Mouse (Mus musculus): ENCODE results near the gene Zmynd8.

Gene Zmynd8

DNA sequence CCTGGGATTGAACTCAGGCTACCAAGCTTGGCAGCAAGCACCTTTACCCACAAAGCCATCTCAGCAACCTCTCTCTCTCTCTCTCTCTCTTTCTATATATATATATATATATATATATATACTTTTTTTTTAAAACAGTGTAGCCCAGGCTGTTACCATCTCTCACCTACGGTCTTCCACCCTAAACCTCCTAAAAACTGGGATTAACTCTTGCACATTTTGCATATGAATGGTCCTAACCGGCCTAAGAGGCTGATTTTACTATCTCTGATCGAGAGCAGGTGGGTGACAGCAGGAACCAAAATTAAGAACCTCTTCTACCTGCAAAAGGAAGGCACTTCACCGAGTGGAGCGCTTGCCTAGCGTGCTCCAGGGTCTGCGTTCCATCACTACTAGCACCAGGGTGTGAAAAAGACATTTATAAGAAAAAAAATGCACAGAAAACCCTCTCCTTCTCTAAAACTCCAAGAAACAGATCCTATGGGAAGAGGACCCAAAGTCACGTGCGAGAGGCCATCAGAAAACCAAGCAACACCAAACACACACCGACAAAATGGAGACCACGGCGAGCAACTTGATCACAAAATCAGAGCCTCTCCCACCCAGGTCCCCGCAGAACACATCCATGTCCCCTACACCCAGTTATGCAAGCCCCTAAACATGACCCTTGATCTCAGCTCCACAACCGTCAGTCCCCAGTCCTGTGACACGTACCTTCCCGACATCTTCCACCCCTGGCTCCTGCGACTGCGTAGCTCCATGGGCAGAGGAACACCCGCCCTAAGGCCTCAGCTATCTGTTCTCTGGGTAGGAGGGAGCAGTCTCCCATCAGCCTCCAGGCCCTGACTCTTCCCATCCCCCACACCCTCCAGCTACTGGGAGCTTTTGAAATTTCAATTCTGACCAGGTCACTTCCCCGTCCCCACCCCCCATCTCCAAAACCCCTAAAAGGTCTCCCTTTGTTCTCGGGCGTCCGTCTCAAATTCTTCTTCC is at the start of gene Zmynd8:
TSS of gene Zmynd8 (minus strand) at position 815 of the 993 bp plus-strand sequence.
- no peak for DNase-seq (ENCODE audit: low read depth)

DNA sequence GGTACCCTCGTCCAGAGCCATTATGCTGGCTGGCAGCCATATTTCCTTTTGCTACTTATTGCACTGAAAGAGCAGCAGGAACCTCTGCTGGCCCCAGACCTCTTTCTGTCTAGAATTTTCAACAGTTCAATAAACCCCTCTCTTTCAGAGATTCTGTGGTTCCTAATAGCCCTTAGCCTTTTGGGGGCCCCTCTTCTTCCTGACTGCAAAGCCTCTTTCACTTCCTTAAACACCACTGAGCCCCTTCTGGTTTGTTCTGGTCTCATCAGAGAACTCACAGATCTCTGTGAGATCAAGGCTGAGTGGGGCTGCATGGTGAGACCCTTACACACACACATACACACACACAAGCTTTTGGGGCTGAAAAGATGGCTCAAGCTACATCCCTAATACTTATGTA is 49.2 kb upstream of the Zmynd8 start:
- no peak for DNase-seq (ENCODE audit: low read depth)

DNA sequence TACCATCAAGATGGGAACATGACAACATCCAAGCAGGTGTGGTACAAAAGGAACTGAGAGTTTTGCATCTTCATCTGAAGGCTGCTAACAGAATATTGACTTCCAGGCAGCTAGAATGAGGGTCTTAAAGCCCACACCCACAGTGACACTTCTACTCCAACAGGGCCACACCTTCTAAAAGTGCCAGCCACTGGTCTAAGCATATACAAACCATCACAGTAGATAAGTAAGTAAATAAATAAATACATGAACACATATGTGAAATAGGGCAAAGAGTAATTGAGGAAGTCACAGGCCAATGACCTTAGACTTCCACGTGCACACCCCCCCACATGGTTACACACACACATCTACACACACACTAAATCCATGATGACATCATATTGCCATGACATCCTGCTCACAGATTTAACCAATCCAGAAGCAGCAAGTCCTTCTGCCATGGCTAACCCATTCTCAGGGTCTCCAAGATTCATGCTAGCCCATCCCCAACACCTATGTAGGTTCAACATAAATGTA is 47.3 kb upstream of the Zmynd8 start:
- no peak for DNase-seq (ENCODE audit: low read depth)

DNA sequence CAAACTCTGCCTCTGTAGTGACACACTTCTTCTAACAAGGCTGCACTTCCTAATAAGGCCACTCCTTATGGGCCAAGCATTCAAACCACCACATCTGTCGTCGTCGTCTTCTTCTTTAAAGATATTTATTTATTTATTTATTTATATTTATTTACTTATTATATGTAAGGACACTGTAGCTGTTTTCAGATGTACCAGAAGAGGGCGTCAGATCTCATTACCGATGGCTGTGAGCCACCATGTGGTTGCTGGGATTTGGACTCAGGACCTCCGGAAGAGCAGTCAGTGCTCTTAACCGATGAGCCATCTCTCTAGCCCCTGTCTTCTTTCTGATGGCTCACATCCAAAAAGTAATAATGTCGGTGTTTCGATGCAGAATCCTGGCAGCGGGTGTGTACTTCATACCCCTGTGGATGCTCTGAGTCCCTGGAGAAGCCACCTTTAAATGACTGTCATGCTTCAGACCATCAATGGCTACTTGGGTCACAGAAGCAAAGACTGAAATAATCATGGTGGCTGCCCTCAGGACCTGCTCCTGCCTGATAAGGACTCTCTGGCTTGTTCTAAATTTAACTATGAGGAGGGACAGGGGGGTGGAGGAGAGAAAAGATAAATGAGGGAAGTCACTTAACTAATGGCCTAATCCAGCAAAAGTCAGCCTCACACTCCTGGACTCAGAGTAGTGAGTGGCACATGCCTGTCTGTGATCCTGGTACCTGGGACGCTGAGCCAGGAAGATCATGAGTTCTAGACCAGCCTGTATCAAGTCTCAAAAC is 45.9 kb upstream of the Zmynd8 start:
- no peak for DNase-seq (ENCODE audit: low read depth)

DNA sequence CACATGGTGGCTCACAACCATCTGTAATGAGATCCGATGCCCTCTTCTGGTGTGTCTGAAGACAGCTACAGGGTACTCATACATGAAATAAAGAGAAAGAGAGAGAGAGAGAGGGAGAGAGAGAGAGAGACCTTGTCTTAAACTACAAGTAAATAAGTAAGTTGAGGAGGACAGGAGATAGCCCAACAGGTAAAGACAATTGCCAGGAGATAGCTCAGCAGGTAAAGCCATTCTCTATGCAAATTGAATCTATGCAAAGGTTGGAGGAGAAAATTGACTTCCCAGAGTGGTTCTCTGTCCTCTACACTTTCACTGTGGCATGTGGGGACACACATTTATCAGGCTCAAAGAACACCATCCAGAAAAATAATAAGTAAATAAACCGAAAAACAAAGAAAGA is 44.3 kb upstream of the Zmynd8 start:
- no peak for DNase-seq (ENCODE audit: low read depth)

DNA sequence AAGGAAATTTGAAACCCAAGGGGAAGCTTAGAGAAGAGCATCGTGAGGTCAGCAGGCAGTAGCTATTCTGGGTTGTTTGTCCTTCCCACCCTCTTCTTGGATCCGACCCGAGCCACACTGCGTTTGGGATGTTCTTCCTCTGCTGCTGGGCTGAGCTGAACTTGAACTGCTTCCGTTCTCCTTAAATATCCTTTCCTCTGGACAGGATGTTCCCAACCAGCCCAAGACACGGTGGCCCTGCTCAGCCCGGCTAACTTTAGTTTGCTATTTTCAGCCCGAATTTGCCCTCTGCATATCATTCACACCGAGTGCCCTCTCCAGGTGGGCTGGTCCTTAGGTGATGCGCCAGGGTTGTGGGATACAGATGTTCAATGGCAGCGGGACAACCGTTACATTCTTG is 37.3 kb upstream of the Zmynd8 start:
- DNase-seq (ENCODE audit: low read depth), result no peak

DNA sequence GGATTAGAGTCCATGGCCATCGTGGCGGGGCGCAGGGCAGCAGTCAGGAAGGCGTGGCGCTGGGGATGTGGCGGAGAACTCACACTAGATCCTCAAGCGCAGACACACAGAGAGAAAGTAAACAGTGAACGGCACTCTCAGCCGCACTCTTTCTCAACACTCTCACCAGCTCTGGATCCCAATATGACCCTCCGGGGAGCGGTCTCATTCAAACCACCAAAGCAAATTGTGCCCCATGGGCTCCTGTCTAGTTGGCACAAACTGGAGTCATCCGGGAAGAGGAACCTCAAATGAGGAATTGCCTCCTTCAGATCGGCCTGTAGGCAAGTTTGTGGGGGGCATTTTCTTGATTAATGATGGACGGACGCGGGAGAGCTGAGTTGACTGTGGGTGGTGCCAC is 28.9 kb upstream of the Zmynd8 start:
- no peak for DNase-seq (ENCODE audit: low read depth)

DNA sequence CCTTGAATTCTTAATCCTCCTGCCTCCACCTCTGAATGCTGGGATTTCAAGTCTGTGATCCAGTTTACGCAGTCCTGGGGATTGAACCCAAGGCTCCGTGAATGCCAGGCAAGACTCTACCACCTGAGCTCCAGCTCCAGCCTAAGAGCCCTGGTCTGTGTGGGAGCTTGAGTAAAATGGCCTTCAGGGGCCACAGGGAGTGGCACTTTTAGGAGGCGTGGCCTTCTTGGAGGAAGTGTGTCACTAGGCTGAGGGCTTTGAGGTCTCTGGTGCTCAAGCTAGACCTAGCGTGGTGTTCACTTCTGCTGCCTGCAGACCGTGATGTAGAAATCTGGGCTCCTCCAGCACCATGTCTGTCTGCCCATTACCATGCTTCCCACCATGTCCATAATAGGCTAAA is 27.4 kb upstream of the Zmynd8 start:
- DNase-seq (ENCODE audit: low read depth), result no peak

DNA sequence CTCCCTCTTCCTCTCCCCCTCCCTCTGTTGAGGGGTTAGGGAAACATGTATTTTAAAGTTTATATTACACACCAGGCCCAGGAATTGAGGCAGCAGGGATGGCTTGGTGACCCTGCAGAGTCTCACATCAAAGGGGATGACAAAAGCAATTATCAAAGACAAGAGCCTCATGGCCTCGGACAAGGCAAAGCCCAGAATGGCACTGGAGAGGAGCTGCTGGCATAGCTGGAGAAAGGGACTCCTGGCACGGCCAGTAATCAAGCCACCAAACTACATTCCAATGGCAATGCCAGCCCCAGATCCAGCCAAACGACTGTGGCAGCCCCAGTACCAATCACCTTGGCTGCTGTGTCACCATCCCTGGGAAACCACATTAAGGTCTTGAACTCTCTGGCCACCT is 26.3 kb upstream of the Zmynd8 start:
- DNase-seq (ENCODE audit: low read depth), result no peak

DNA sequence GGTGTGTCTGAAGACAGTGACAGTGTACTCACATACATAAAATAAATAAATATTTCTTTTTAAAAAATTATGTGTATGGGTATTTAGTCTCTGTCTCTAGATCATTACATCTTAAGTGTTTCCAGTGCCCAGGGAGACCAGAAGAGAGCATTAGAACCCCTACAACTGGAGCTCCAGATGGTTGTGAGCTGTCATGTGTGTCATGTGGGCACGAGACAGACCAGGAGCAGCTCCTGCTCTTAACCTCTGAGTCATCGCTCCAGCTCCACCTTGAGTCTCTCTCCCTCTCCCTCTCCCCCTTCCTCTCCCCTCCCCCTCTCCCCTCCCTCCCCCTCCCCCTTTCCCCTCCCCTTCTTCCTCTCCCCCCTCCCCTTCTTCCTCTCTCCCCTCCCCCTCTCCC is 25.9 kb upstream of the Zmynd8 start:
- no peak for DNase-seq (ENCODE audit: low read depth)

DNA sequence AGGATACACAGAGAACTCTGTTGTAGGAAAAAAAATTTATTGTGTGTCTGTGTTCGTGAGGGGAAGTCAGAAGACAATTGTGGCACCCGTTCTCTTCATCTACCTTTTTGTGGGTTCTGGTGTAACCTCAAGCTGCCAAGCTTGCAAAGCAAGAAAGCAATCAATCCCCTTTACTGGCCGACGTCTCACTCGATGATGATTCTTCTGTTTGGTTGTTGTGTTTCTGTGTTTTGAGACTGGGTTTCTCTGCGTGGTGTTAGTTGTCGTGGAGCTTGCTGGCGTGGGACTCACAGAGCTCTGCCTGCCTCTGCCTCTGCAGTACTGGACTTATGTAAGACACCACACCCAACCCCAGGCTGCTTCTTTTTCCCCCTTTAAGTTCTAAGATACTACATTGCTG is 24.9 kb upstream of the Zmynd8 start:
- DNase-seq (ENCODE audit: low read depth), result no peak

DNA sequence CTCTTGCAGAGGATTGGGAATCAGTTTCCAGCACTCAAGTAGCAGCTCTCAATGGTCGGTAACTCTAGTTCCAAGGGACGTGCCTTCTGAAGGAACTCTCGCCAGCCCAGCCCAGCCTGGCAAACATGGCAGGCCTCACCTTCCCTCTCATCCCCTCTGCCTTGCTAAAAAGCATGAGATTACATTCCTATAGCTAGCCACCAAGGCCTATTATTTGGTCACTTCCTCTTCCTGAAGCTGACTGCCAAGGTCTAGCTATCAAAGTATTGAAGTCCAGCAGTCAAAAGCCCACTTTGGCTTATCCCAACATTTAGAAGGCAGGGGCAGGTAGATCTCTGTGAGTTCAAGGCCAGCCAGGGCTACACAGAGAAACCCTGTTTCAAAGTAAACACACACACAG is 24.2 kb upstream of the Zmynd8 start:
- DNase-seq (ENCODE audit: low read depth), result no peak

DNA sequence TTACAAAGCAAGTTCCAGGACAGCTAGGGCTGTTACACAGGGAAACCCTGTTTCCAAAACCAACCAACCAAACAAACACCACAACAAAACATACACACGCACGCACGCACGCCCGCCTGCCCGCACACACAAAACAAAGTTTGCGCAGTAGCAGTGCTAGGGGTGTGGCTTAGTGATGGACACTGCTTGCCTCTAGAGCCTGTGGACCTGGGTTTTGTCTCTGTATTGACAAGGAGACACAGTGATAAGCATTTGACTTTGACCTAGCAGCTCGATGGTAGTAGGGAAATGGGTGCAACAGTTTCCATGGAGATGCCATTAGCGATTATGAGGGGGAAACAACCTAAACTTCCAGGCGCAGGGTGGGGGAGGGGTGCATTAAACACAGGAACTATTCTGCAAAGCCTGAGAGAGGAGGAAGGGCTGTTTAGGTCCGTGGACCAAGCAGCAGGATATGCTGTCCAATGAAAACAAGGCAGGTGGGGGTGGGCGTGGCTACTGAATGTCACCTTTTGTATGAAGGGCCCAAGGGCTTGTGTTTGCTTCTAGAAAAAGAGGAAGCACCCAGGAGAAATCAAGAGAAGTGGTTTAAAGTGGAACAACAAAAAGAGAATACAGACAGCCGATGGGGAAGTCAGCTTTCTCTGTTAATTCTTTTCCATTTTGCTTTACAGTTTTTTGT is 23.4 kb upstream of the Zmynd8 start:
- DNase-seq (ENCODE audit: low read depth), result no peak

DNA sequence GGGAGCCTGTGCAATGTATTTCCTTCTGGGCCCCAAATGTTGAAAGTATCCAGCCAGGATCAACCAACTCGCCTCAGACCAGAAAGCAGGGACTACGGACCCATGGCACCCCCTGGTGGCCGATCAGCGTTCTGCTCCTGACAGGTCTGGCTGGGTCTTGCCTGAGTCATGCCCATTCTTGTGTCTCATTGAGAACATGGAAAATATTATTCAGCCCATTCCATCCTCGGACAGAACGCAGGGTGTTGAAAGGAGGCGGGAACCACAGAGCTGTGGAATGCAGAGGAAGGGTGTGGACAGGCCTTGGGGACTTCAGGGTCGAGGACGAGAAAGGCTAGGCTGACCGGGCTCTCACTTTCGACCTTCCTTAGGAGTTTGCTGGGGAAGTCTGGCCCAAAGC is 15.5 kb upstream of the Zmynd8 start:
- DNase-seq (ENCODE audit: low read depth), result peak; percentile 98

DNA sequence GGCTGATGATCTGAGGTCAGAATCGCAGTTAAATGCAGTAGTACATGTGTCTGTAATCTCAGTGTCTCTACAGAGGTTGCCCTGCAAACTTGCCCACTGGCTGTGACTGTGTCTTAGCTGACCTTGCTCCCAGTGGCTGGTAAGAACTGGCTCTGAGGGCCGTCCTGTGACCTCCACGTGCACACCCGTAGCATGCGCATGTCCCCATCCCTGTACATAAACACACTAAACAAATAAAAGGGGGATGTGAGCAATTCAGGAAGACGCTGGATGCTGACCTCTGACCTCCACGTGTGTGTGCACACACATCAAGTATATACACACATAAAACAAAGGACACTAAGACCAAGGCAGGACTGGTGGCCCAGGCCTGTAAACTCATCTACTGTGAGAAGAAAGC is 14.3 kb upstream of the Zmynd8 start:
- DNase-seq (ENCODE audit: low read depth), result no peak

DNA sequence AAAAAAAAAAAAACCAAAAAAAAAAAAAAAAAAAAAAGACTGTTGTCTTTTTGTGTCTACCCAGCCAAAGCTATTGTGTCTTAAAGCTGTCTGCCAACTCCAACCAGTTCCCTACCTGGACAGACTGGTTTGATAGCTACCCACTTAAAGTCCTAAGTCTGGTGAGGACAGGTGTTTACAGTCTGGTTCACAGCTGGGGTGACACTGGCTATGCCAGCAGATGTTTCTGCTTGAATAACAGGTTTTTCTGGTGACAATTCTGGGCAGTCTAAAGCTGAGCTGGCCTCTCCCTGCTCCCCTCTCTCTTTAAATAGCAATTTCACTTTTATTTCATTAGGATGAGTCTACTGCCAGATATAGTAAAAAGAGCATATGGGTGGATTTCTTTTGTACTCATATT is 10.9 kb upstream of the Zmynd8 start:
- DNase-seq (ENCODE audit: low read depth), result no peak

DNA sequence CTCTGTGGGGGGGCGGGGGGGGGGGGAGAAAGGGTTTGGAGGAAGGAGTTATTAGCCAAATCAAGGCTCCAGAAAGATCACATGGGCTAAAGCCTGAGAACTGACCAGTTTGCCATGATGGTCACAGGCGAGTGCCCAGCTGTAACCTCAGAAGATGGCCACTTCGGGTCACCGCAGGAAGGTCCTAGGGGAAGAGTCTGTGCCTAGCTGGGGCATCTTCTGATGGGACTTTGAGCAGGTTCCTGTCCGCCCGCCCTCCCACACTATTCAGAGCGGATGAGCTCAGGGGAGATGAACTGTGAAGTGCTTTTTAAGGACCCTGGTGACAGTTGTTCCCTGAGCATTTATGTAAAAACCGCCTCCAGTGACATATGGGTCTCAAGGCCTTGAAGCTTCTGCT is 8.4 kb upstream of the Zmynd8 start:
- DNase-seq (ENCODE audit: low read depth), result no peak

DNA sequence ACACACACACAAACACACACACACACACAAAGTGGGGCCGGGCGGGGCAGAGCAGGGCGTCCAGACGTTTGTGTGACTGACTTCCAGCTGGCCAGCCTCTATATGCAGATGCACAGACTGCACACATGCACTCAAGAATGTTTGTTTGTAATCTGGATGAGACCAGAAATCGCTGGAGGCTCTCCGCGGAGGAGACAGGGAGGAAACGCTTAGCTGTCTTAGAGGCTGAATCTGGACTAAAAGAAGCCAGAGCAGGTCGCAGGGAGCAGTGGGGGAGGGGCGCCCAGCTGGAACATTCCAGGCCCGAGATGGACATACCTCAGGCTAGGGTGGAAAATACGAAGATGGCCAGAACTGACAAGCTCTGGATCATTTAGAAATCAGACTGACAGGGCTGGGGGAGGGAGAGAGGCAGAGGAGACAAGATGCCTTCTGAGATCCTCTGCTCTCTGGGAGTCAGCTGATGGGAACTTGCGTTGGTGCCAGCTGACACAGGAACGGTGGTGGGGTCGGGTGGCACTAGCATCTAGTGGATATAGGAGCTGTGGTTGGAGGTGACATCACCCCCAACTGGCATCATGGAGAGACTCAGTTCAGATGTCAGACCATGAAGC is 7.6 kb upstream of the Zmynd8 start:
- peak; percentile 78 for DNase-seq (ENCODE audit: low read depth)

DNA sequence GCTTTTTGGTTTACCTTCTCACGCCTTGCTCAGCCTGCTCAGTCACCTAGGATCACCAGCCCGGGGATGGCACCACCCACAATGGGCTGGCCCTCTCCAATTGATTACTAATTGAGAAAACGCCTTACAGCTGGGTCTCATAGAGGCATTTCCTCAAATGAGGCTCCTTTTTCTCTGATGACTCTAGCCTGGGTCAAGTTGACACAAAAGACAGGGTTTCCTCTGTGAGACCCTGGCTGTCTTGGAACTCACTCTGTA is 2.2 kb upstream of the Zmynd8 start:
- no peak for DNase-seq (ENCODE audit: low read depth)

DNA sequence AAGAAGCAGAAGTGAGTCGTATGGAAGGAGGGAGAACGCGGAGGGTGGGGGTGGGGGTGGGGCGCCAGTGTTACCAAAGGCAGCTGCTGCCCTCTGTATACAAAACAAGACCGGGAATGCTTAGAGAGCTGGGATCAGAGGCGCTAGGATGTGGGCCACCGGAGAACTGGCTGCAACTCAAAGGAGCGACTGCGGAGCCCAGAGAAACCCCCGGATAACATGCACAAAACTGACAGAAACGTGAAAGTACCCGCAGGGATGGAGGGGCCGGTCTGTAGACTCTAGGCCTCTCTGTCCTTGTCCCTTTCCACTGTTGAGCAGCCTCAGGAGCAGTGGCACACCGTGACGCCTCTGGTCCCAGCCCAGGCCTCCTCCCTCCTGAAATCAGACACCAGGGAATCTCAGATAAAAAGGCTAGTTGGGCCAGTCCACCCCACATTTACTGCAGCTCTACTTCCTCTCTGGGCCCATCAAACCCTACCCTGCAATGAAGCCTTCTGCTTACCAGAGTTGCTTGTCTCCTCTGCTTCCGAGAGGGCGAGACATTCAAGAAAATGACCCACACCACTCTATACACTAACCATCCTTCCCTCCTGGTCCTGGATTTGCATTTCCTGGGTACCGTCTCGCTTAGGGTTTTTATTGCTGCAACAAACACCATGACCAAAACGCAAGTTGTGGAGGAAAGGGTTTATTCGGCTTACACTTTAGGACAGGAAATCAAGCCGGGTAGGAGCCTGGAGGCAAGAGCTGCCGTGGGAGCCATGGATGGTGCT is 1.7 kb upstream of the Zmynd8 start:
- DNase-seq (ENCODE audit: low read depth), result peak; percentile 76

DNA sequence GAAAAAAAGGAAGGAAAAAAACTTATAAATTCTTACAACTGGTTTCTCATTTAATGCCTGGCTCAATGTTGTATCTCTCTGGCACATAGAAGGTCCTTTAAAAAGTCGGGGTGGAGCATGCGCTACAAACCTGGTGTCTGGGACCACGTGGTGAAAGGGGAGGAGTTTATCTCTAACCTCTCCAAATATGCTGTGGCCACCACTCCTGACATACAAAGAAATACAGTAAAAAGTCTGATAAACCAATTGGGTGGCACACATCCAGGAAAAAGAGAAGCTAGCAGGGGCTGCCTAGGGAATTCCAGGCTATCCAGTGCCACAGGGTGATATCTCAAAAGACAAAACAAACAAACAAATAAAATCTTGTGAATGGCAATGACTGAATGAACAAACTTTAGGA is 1.1 kb upstream of the Zmynd8 start:
- DNase-seq (ENCODE audit: low read depth), result no peak

DNA sequence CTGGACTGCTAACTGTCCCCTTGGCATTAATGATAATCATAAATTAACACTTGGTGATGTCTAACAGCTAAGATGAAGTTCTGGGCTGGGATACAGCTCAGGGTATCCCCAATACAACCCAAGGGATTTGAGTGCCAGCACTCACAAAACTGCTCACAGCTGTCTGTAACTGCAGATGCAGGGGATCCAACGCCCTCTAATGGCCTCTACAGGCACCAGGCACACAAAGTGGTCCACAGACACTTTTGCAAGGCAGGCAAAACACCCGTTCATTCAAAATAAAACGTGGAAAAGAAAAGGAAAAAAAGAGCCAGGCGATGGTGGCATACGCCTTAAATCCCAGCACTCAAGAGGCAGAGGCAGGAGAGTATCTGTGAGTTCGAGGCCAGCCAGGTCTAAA is 658 bp upstream of the Zmynd8 start:
- no peak for DNase-seq (ENCODE audit: low read depth)

All from NIH3T3 (cell line).